Mouse (Mus musculus): ENCODE data around the gene Bri3.

The Bri3 gene

DNA sequence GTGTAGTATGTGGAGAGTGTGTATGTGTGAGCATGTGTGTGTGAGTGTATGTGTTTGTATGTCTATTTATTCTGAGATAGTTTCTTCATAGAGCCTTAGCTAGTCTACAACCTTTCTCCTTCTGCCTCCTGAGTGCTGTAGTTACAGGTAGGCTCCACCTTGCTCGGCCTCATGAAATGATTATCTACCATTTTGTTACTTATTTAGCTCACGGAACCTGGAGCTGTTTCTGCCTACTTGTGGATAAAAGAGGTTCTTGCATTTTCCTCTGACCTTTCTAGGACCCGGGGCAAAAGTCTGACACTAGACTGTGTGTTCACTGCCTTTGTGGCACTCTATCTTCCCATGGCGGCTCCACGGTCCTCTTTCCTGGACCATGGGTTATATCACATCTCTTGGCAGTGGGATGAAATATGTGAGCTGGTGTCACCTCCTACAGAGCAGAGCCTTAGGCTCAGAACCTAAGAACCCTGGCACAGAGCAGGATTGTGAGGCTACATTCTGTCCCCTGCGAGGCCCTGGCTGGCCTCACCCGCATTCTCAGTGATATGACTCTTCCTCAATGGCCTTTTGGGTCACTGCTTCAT, at the start of gene Bri3:
Gene Bri3 (plus strand): TSS at position 537 of the 587 bp plus-strand sequence.
- DNase-seq (ENCODE audit: low read depth, low spot score) = no peak

DNA sequence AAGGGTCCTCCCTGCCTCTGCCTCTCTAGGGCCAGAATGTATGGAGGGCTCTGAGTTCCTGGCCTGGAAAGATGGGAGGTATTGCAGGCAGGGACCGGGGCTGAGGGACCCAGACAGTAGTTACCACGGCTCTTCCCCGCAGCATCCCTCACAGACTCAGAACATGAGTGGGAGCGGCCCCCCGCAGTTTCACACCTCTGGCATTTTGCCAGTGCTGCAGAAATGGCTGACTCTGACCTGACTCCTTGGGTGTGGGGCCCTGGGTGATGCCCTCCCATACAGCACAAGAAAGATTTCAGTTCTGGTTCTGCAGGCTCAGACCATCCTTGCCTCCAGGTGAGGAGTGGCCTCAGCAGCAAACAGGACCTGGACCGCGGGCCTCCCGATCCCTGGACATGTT, 48.7 kb upstream of the Bri3 start:
- no peak for DNase-seq (ENCODE audit: low read depth, low spot score)

DNA sequence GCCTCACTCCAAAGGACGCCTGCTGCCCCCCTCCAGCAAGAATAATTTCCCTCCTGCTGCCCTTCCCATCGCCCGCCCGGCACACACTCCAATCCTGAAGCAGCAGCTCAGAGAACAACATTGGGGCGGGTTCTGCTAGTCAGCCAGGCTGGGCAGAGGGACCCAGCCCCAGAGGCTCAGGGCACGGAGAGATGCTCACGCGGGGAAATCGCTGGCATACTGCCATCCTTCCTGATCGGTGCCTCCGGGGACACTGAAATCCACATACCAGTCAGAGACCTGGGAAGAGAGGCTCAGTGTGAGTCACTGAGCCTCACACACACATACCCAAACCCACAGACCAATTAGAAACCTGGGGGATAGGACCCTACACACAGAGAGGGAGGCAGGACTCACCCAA, 43.6 kb upstream of the Bri3 start:
- DNase-seq (ENCODE audit: low read depth, low spot score) = no peak

DNA sequence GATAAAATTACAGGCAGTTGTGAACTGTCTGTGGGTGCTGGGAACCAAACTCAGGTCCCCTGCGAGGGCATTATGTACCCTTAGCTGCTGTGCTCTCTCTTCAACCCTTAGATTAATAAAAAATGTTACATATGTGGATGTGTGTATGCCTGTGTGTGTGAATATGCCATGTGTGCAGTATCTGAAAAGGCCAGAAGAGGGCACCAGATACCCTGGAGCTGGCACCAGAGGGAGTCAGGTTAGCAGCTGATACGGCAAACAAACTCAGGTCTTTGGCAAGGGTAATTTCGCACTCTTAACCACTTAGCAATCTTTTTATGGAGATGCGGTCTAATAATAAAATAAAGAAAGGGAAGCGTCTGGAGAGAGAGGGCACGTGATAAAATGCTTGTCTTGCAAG, 41.8 kb upstream of the Bri3 start:
- DNase-seq (ENCODE audit: low read depth, low spot score) = no peak

DNA sequence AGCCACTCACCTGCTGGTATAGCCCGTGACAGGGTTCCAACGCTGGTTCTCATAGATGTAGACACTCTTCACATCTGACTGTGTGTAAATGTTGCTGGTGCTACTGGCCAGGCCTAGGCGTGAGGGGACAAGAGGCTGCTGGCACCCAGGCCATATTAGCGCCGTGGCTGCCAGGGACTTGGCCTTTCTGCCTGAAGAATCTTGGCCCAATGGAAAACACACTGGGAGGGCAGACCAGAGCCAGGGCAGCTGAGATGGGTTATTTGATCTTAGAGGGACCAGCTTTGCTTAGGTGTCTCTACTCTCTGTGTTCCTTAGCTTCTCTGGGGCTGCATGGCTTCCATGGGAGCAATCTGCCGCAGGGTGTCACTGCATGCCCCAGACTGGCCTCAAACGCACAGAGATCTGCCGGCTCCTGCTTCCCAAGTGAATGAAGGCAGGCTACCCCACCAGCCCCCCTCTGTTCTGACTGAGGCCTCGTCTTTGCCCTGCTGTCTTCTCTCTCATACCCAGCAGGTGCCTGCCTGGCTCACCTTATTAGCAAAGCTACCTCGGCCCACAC, 40.8 kb upstream of the Bri3 start:
- DNase-seq (ENCODE audit: low read depth, low spot score) = no peak

DNA sequence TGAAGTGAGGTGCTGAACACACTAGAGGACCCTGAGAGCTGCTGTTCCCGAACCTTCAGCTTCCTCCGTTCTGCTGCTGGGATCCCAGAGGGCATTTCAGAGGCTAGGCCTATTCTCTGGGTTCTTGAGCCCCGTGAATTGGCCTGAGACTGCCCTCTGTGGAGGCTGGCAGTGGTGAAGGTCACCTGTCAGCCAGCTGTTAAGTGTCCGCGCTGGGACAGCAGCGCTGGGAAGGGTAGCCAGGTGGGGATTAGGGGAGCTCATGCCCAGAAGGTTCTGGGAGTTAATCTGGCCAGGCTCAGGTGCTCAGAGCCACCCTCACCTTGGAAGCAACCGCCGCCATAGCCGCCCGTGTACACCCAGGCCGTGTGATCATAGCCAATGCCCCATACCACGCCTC, 39.9 kb upstream of the Bri3 start:
- DNase-seq (ENCODE audit: low read depth, low spot score) = no peak

DNA sequence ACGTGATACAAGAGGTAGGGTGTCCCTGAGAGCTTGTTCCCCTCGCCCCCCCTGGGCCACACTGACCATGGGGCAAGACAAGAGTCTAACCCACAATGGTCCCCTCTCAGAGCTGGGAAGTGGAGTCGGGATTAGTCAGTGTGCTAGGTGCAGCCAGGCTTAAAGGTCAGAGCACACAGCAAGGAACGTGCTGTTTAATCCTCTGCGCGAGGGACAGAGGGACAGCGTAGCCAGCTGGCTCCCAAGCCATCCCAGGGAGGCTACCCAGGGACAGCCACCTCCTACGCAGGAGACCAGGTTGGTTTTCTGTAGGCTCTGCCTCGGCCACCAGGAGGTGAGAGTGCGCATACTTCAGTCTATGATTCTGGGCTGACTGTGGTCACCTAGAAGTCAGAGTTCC, 39.3 kb upstream of the Bri3 start:
- DNase-seq (ENCODE audit: low read depth, low spot score) = no peak

DNA sequence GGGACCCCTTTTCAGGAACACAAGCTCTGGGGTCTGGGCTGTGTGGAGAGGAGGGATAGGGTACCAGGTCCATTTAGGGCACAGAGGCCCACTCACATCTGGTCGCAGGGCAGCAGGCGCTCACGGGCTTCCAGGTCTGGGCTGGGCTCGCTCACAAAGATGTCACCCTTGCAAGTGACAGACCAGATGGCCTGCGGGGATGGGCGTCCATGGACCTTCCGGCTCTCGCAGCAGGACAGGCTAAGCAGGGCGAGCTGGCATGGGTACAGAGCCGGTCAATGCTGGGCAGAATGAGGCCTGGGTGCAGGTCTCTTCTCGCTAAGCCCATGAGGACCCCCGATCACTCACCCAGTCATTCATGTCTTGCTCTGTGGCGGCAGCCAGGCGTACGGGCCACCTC, 38.2 kb upstream of the Bri3 start:
- no peak for DNase-seq (ENCODE audit: low read depth, low spot score)

DNA sequence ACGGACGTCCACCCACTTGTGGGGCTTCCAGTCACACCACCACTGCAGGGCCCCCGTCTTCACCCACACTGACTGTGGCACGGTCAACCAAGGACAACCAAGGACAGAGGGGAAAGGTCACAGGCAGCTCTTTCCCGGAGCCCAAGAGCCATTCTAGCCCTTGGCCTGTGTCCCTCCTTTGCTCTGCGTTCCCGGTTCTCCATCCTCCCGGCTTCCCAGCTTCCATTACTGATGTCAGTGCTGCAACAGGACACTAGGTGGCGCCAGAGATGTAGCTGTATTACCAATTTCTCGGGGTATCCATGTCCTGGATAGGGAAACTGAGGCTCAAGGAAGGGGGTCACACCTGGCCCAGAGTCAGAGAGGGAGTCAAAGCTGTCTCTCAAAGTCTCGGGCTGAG, 36.8 kb upstream of the Bri3 start:
- peak; percentile 53 for DNase-seq (ENCODE audit: low read depth, low spot score)

DNA sequence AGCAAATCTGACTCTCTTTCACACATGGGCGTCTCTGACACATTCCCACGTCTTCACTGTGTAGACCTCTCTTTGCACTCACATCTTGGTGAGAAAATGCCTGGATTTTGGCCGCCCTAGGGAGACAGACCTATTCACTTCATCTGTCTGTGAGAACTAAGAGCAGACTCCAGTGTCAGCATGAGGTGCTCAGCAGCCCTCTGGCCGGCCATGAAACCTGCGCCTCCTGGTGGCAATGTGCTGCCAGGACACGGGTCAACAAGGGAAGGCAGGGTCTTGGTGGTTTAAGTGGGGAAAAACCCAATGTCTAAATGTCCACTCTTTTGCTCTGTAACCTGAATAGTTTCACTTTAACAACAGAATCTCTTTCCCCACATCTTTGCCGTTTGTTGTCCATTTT, 29.8 kb upstream of the Bri3 start:
- DNase-seq (ENCODE audit: low read depth, low spot score) = peak; percentile 76

DNA sequence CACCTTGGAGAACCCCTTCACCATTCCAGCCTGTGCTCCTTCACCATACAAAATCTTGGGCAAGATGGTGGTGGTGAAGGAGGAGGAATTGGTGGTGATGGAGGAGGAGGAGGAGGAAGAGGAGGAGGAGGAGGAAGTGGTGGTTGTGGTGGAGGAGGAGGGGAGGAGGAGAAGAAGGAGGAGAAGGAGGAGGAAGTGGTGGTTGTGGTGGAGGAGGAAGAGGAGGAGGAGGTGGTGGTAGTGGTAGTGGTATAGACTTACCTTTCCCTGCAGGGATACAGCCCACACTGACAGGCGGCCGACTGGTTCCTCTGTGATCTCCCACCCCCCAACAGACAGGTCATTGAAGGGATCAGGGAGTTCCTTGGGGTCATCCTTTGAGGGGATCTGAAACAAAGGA, 28.2 kb upstream of the Bri3 start:
- DNase-seq (ENCODE audit: low read depth, low spot score) = no peak

DNA sequence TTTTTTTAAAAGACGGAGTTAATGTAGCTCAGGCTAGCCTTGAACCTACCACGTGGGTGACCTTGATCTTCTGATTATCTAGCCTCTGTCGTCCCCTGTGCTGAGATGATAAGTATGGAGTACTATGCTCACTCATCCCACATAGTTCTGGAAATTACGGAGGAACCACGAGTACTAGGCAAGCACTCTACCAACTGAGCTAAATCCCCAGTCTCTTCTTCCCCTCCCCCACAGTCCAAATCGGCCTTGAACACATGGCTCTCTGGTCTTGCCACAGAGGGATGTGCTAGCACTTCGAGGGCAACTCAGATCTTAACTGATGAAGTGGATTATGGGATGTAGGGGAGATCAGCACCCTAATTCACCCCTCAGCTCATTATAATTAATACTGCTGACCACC, 26.2 kb upstream of the Bri3 start:
- DNase-seq (ENCODE audit: low read depth, low spot score) = no peak

DNA sequence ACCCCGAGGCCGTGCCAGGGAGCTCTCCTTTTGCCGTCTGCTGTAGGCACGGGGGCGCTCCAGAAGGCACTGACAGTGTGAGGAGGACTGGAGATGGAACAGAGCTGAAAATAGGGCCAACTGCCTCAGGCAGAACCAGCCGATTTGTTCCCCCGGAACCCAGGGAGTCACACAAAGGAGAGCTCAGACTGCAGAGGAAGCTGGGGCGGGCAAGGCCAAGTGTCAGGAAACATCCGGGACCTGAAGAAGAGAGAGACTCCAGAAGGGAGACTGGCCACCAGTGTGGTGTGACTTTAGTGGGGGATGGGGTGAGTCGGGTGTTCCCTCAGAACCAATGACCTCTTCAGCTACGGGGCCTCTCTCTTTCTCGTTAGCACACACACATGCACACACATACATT, 24.9 kb upstream of the Bri3 start:
- peak; percentile 76 for DNase-seq (ENCODE audit: low read depth, low spot score)

DNA sequence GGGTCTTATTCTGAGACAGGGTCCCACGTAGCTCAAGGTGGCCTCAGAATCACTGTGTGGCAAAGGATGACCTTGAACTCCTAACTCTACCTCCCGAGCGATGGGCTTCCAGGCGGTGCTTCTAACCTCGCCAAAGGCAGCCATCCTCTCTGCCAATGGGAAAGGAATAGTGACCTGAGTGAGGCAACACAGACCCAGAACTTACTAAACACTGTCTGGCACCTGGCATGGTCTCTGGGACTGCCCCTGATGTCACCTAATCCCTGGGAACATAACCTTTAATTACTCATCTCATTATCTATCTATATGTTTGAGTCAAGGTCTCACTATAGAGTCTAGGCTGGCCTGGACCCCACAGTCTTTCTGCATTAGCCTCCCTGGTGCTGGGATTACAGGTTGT, 24.3 kb upstream of the Bri3 start:
- no peak for DNase-seq (ENCODE audit: low read depth, low spot score)

DNA sequence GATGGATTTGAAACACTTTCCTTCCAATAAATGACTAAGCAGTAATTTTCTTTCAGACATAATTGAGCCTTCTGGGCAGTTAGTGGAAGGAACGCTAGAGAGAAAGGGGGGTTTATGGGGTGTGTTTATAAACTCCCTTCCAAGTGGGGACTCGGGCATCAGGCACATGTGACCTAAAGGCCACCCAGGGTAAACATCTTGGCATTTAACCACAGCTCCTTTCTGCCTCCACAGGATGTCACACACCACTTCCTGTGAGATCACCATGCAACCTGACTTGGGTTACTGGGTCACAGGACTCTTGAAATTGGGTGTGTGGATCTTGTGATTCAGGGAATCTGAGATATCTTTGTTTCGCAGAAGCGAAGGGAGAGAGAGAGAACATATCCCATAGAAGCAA, 22.9 kb upstream of the Bri3 start:
- DNase-seq (ENCODE audit: low read depth, low spot score) = no peak

DNA sequence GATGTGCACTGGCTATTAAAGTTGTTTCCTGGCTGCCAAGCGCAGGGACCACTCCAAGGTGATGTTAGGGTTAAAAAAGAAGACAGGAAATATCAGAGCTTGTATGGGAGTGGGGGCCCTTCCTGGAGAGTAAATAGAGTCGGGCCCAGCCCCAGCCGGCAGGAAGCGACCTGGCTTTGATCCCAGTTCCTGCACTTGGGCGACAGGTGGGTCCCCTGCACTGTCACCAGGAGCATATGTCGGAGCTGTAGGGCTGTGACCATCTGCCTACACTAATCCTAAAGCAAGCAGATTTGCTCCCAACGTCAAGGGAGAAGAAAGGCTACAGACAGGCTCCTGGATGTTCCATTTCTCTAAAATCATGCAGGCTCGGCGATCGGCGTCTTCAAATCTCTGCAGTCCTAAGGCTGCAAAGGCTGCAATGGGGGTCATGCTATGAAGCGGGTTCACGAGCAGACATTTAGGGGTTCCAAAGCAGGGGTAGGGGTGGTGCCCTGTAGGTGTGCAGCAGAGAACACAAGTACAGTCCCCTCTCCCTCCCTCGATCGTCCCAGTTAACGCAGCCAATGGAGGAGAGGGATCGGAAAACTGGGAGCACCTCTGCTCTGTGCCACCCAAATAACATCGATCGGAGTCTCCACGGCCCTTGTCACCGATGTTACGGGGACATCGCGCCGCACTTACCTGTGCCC, 21.3 kb upstream of the Bri3 start:
- DNase-seq (ENCODE audit: low read depth, low spot score) = no peak

DNA sequence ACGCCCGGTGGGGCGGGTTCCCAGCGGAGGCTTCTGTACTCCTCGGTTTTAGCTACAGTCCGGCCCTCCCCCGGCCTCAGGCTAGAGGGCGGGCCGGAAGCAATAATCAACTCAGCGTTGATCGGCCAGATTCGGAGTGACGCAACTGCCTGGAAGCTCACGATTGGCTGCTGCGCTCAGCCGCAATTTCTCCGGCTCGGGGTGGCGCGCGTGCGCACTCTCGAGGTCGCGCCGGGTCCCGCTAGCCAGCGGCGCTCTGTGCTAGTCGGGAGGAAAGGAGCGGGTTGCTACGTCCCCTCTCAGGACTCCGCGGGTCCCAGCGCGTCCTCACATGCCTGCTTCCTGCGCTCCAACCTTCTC, 20.8 kb upstream of the Bri3 start, which contains the start of gene Tecpr1:
Gene Tecpr1 (minus strand): TSS at position 113 of the 360 bp plus-strand sequence.
- peak; percentile 96 for DNase-seq (ENCODE audit: low read depth, low spot score)

DNA sequence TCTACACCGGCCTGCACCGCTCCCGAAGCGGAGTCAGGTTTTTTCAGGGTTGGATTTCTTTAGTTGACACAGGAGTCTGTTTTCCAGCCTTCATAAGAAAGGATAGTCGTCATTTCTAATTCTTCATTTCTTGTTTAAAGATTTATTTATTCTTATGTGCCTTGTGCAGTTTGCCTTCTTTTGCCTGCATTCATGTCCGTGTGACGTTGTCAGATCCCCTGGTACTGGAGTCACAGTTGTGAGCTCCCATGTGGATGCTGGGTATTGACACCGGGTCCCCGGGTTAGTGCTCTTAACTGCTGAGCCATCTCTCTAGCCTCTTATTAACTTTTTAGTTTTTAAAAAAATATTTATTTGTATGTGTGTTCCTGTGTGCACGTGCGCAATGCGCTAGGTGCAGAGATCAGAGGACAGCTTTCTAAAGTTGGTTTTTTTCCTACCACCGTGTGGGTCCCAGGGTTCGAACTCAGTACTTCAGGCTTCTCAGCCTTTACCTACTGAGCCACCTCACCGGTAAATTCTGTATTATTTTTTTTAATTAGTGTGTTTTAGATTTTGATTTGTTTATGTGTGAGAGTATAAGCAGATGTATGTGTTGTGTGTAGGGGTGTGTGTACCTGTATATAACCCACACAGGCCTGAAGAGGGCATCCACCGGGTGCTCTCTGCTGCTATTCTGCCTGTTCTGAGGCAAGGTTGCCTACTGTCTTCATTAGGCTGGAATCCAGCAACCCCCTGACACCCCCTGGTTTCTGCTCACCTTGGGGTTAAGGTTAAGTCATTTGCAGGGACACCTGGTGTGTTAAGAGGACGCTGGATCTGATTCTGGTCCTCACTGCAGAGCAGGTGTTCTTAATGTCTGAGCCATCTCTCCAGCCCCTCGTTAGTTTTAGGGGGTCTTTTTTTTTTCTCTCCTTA, 20.1 kb upstream of the Bri3 start:
- no peak for DNase-seq (ENCODE audit: low read depth, low spot score)

DNA sequence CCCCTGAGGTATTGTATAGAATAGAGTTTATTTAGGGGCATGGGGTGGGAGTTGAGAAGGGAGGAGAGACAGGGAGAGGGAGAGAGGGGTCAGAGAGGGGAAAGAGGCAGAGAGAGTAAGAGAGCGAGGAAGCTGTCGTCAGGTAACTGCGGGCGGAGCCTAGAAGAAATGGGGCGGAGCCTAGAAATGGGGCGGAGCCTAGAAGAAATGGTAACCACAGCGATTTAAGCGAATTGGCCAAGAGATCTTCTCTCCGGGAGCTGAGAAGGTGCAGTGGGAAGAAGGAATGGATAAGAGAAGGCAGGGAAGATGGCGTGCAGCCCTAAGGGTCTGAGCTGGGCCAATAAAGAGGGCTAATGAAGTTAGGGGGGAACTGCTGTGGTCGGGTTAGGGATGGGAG, 18.0 kb upstream of the Bri3 start:
- DNase-seq (ENCODE audit: low read depth, low spot score) = peak; percentile 60

DNA sequence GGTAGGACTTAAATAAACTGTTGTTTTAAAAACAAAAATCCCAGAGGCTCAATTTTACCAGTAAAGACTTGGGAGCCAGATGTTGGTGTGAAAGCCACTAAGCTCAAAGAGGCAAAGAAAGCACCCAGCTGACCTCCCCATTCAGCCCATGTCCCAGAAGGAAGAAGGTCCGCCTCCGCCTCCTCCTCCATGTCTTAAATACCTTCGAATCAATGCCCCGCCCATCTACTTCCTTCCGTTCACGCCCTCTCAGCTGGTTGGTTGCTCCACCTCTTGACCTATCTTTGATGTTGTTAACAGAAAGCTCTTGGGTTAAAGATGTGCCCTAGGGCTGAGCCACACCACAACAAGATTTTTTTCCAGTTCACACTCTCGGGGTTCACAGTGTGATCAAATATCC, 14.0 kb upstream of the Bri3 start:
- DNase-seq (ENCODE audit: low read depth, low spot score) = peak; percentile 43

DNA sequence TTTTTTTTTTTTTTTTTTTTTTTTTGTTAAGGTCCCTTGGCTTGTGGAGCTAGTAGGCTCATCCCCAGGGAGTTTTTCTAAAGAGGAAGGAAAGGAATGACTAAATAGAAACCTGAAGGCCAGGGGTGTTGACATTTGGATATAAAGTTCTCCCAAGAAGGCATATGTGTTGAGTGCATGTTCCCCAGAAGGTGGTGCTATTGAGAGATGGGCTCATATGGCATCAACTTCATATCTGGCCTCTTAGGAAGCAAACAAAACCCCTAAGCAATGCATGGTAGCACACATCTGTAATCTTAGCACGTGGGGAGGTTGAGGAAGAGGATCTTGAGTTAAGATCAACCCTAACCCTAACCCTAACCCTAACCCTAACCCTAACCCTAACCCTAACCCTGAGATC, 12.8 kb upstream of the Bri3 start:
- peak; percentile 42 for DNase-seq (ENCODE audit: low read depth, low spot score)

DNA sequence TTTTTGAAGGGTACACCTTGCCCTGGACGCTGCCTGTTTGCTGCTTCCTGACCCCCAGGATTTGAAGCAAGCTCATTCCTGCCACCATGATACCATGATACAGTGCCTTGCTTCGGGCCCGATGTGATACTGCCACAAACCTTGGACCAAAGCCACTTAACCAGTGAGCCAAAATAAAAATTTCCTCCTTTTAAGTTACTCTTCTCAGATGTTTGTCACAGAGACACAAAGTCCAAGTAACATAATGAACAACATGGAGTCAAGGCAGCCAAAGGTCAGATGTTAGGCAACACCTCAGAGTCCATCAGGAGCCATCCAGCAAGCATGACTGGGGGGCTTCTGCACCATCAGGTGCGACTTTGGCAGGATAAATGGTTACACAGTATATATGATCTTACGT, 11.7 kb upstream of the Bri3 start:
- no peak for DNase-seq (ENCODE audit: low read depth, low spot score)

All from ES-CJ7 (cell line).